Mouse (Mus musculus): ENCODE data around the gene Lsm5. TPM values are rescaled to one million over a fixed set of nuclear protein-coding genes. Genes with fewer than 3 reads are reported as not detected.

Gene Lsm5
- polyA plus RNA-seq (2014; fragmentation: Illumina TruSeq; extraction: RNeasy Lipid Tissue Mini Kit (QIAGEN cat#74804); ENCODE audit: low read depth, low replicate concordance), result 47.5 TPM

GRCm38 (mm10) chr6:56703931-56704900 is at the start of gene Lsm5:
TSS of gene Lsm5 (minus strand) at chr6:56704710.

GRCm38 (mm10) chr6:56714574-56715269 is 10.2 kb upstream of the Lsm5 start, which contains the start of gene Avl9:
TSS of gene Avl9 (plus strand) at chr6:56714899.

Other genes with a start within 250 kb of the Lsm5 start
- gene Pde1c, start 135.6 kb downstream of the Lsm5 start, polyA plus RNA-seq (2014; fragmentation: Illumina TruSeq; extraction: RNeasy Lipid Tissue Mini Kit (QIAGEN cat#74804); ENCODE audit: low read depth, low replicate concordance), result 3.2 TPM
- 48.1 TPM for gene Avl9, start 10.2 kb upstream of the Lsm5 start, polyA plus RNA-seq (2014; fragmentation: Illumina TruSeq; extraction: RNeasy Lipid Tissue Mini Kit (QIAGEN cat#74804); ENCODE audit: low read depth, low replicate concordance)
- 36.7 TPM for gene Kbtbd2, start 93.1 kb upstream of the Lsm5 start, polyA plus RNA-seq (2014; fragmentation: Illumina TruSeq; extraction: RNeasy Lipid Tissue Mini Kit (QIAGEN cat#74804); ENCODE audit: low read depth, low replicate concordance)
- gene Fkbp9, start 127.3 kb upstream of the Lsm5 start, polyA plus RNA-seq (2014; fragmentation: Illumina TruSeq; extraction: RNeasy Lipid Tissue Mini Kit (QIAGEN cat#74804); ENCODE audit: low read depth, low replicate concordance), result 64.8 TPM
- 206 TPM for gene Nt5c3, start 219.2 kb upstream of the Lsm5 start, polyA plus RNA-seq (2014; fragmentation: Illumina TruSeq; extraction: RNeasy Lipid Tissue Mini Kit (QIAGEN cat#74804); ENCODE audit: low read depth, low replicate concordance)
- gene Vmn1r4, start 219.3 kb upstream of the Lsm5 start, polyA plus RNA-seq (2014; fragmentation: Illumina TruSeq; extraction: RNeasy Lipid Tissue Mini Kit (QIAGEN cat#74804); ENCODE audit: low read depth, low replicate concordance), result 1.9 TPM